Mouse (Mus musculus) natural killer cell, adult 2 months (primary cell): Measurements from ENCODE around the gene Tmem198.

Experiments
- DNase-seq, 2 experiments: peaks; one replicate each; pipeline ENCODE4 v3.0.0; 2022; ENCODE audit warnings: low spot score in 2 of 2

The Tmem198 gene

GRCm38 (mm10) chr1:75517984-75518383 lies 38.7 kb downstream of the Tmem198 start:
- DNase-seq = no peak

GRCm38 (mm10) chr1:75518427-75518826 lies 39.1 kb downstream of the Tmem198 start:
- DNase-seq = no peak

- DNase-seq = no peak
Measured at GRCm38 (mm10) chr1:75519576-75519975, 40.2 kb downstream of the Tmem198 start.

GRCm38 (mm10) chr1:75521321-75522031 lies 42.1 kb downstream of the Tmem198 start, which contains the start of gene Stk11ip:
Gene Stk11ip (plus strand): TSS chr1:75521529.
- DNase-seq = peak; percentile 88 to 93

DNA sequence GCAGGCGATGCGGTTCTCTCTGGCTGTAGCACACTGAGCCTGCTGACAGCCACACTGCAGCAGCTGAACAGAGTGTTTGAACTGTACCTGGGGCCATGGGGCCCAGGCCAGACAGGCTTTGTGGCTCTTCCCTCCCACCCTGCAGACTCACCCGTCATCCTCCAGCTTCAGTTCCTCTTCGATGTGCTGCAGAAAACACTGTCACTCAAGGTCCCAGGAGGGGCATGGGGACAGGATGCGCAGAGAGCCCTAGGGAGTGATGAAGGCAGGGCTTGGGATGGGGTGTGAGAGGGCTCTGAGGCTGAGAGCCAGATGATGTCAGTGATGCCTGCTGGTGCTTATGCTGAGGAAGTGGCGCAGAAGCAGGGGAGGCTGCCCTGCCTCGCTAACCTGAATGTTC lies 45.3 kb downstream of the Tmem198 start:
- peak in 1 of 2 experiments; percentile 88 for DNase-seq

- no peak for DNase-seq
Measured at GRCm38 (mm10) chr1:75530546-75530945, 51.2 kb downstream of the Tmem198 start.

DNA sequence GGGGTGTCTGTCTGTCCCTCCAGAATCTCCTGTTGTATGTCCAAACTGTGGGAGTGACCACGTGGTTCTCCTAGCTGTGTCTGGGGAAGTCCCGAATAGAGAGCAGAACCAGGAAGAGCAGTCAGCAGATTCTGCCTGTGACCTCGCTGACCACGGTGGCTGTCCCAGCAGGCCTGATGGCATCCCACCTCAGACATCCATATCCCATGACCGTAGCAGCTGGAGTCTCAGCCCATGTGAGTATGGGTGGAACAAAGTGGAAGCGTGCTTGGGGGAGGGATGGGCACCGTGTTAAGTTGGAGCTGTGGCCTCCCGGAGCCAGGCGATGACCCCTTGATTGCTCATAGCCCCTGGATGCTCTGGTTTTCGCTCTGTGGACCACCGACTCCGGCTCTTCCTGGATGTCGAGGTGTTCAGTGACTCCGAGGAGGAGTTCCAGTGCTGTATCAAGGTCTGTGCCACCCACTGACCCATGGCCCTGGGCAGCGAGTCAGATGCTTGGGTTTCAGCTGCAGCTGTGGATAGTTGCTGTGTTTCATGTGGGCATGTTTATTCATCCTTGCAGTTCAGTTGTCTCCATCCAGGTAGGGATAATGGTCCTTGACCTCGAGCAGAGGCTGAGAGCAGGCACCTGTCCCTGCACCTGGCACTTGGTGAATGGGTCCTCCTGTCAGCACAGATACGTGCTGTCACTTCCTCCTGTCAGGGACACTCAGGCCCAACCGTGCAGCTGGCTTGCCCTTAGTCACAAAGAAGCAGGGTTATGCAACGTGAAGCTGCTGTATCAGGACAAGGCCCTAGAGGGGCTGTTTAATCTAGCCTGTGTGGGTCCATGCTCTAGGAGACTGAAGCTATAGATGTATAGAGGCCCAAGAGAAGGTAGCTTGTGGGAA lies 53.2 kb downstream of the Tmem198 start:
- DNase-seq = no peak

GRCm38 (mm10) chr1:75533325-75534252 lies 54.3 kb downstream of the Tmem198 start:
- no peak for DNase-seq
